Mouse (Mus musculus): ENCODE measurements around the gene Bbx.

DNA sequence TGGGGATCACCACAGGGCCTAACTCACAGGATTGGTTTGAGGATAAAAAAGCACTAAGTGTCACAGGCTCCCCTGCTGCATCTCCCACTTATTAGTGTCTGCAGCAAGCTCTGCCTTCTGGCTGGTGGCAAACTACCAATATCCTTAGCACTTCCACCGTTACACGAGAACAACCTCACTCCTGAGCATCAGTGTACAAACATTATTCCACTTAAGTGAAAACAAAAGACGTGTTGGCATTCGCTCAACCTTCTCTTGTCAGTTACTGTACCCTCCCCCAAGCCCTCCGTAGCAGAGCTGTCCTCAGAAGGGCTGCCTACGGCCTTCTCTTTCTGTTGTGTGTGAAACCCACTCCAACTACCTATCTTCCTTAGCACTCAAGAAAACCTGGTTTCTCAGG, 221.0 kb downstream of the Bbx start:
- no peak for TF ChIP-seq ZC3H11A (IDR thresholded peaks at IDR 0.05; ENCODE audit: borderline replicate concordance, low read depth, low read length)
- no peak for TF ChIP-seq ZNF384 (IDR thresholded peaks at IDR 0.05; ENCODE audit: low read depth, low read length)
- no peak for TF ChIP-seq MAFK (IDR thresholded peaks at IDR 0.05; ENCODE audit: insufficient read depth, low read depth, low read length)
- no peak for TF ChIP-seq HCFC1 (IDR thresholded peaks at IDR 0.05; ENCODE audit: borderline replicate concordance, insufficient read depth, low read length)
